Mouse (Mus musculus): ENCODE data around the gene Glud1.

DNA sequence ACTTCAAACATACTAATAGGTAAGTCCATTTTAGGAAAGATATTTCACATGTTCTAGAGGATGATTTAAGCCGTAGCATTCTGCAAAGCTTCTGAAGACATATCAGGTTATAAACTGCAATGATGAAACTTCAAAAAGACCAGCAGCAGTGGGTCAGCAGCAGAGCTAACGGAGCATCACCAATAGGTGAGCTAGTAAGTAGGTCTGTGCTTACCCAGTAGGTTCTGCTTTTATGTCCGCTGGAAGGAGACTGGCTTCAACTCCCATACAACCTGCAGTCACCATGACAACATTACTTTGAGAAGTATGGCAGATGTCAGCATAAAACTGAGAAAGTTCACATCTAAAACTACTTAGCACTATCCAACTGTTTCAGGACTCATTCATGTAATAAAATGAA is 16.9 kb upstream of the Glud1 start:
- TF ChIP-seq CTCF (IDR thresholded peaks at IDR 0.05; ENCODE audit: borderline replicate concordance, control insufficient read depth, extremely low read depth, insufficient read depth, low read length, poor library complexity) (no peak), POLR2A (IDR thresholded peaks at IDR 0.05; ENCODE audit: control insufficient read depth, extremely low read depth, insufficient read depth, low read length, poor library complexity) (no peak)
